Mouse (Mus musculus): ENCODE data around the gene Drc1.

Drc1 gene

DNA sequence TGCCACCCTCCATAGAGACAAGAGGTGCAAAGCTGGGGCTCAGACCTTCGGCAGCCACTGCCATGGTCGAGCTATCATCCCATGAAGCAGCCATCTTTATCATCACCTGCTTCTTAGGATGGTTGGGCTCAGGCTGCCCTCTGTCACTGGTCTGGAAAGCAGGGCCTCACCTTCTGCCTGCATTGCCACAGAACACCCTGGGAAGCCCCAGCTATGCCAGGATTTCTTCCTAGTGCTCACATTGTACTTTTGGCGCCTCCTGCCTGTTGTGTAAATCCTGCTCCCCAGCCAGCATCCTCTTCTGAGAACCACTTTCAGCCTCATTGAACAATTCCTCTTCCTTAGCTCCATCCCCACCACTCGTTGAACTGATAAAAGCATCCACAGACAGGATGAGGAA is 134.7 kb downstream of the Drc1 start:
- DNase-seq (ENCODE audit: low spot score in 2 of 2): no peak

Data from heart, adult 9 months (tissue).